In the genomic region with DNA sequence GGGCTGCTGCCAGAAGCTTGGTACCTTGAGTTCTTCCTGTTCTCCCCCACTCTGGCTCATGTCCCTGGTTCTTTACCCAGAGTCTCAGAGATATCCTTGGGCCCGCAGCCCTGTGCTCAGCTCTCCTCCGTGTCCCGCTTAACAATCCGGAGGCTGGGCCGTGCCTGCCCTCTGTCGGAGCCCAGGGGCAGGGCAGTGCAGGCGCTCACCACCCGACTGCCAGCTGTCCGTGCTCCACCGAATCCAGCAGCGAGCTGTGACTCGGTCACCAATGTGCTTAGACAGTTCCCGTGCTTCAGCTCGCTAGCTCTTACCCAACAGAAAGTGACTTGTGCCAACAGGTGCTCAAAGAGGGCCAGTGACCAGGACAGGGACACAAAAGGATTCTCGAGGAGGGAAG, we compare ENCODE assay signal across 8 mouse cellular contexts. TPM values are rescaled to one million over a fixed set of nuclear protein-coding genes. Genes with fewer than 3 reads are reported as not detected.
A peak's percentile ranks its signal among the peaks of the same experiment; 100 is the strongest.
DNase-seq lines count a peak whose midpoint lies in the region; ATAC-seq and TF ChIP-seq lines count a peak whose summit lies in the region.

No protein-coding gene starts in this region.

- no peak overlapping the region for H3K4me3 ChIP-seq in hindbrain, embryonic 14.5 days (replicated peaks; ENCODE audit: low read length)
- H3K4me3 ChIP-seq in limb, embryonic 13.5 days: no peak overlapping the region
- no peak overlapping the region for H3K4me3 ChIP-seq in midbrain, embryonic 12.5 days
- no peak overlapping the region for H3K4me3 ChIP-seq in stomach, postnatal 0 days (ENCODE audit: low read depth, low read length)

- DNase-seq in left cerebral cortex, postnatal 25 days (ENCODE audit: low spot score in 2 of 2): peak; percentile 8 to 24
- no peak for DNase-seq in left cerebral cortex, adult 11 months (ENCODE audit: low spot score)
- peak; percentile 65 for DNase-seq in gastrocnemius, postnatal 10 days
- DNase-seq in hindbrain, embryonic 14.5 days (ENCODE audit: low spot score): peak; percentile 36
- DNase-seq in stomach, postnatal 0 days (ENCODE audit: low spot score): peak; percentile 76

- intact Hi-C loops in left cerebral cortex, postnatal 25 days (cut with DNase I): loop anchor here (10.0 kb wide), 1 partner anchor 118 kb away; no protein-coding TSS in a partner anchor

- no peak overlapping the region for H3K4me2 ChIP-seq in hindbrain, embryonic 14.5 days (replicated peaks)
- peak overlapping the region; percentile 31; the same call in 1 of the 2 replicates for H3K4me2 ChIP-seq in limb, embryonic 13.5 days (replicated peaks)
- H3K4me2 ChIP-seq in midbrain, embryonic 12.5 days (replicated peaks): 0 out of 2 replicates have a peak overlapping the region, but pooled peaks have one; percentile 15
- H3K4me2 ChIP-seq in stomach, postnatal 0 days (replicated peaks; ENCODE audit: low read depth): no peak overlapping the region

- ATAC-seq in common myeloid progenitor, adult 5-6 weeks (replicated peaks; ENCODE audit: low read depth, poor library complexity, severe bottlenecking): peak; percentile 97
- ATAC-seq in hindbrain, embryonic 14.5 days (ENCODE audit: low FRiP score): 0 out of 2 replicates have a peak, but pooled peaks have one; percentile 47
- peak; percentile 80; the same call in 1 of the 2 replicates for ATAC-seq in limb, embryonic 13.5 days (ENCODE audit: low FRiP score, low read depth)
- peak; percentile 80; the same call in 1 of the 2 replicates for ATAC-seq in midbrain, embryonic 12.5 days (ENCODE audit: low FRiP score, low read depth)
- peak; percentile 80 for ATAC-seq in stomach, postnatal 0 days (ENCODE audit: low FRiP score, low TSS enrichment)

- H3K27me3 ChIP-seq in hindbrain, embryonic 14.5 days (ENCODE audit: control insufficient read depth, insufficient read depth, low read length): peaks cover 13% of the 10 kb centered on the region
- peaks cover 38% of the 10 kb centered on the region for H3K27me3 ChIP-seq in limb, embryonic 13.5 days
- H3K27me3 ChIP-seq in midbrain, embryonic 12.5 days: peaks cover 61% of the 10 kb centered on the region
- peaks cover 3% of the 10 kb centered on the region; the same call in 1 of the 2 replicates for H3K27me3 ChIP-seq in stomach, postnatal 0 days (ENCODE audit: control insufficient read depth, insufficient read depth, low read length)

- H3K27ac ChIP-seq in hindbrain, embryonic 14.5 days: no peak overlapping the region
- H3K27ac ChIP-seq in limb, embryonic 13.5 days: no peak overlapping the region
- no peak overlapping the region for H3K27ac ChIP-seq in midbrain, embryonic 12.5 days (replicated peaks)
- H3K27ac ChIP-seq in stomach, postnatal 0 days (replicated peaks): no peak overlapping the region

- TF ChIP-seq EP300 in stomach, postnatal 0 days (optimal IDR thresholded peaks at IDR 0.05): no peak

- 3% methylated on average over 15 of the region's 15 CpGs for WGBS in hindbrain, embryonic 14.5 days
- WGBS in limb, embryonic 13.5 days: 2% methylated on average over 15 of the region's 15 CpGs
- 2% methylated on average over 15 of the region's 15 CpGs for WGBS in midbrain, embryonic 12.5 days
- WGBS in stomach, postnatal 0 days: 5% methylated on average over 15 of the region's 15 CpGs

- H3K9me3 ChIP-seq in hindbrain, embryonic 14.5 days (ENCODE audit: control insufficient read depth, low read length): no peaks in the 10 kb centered on the region
- H3K9me3 ChIP-seq in limb, embryonic 13.5 days: no peaks in the 10 kb centered on the region
- no peaks in the 10 kb centered on the region for H3K9me3 ChIP-seq in midbrain, embryonic 12.5 days
- H3K9me3 ChIP-seq in stomach, postnatal 0 days (ENCODE audit: control insufficient read depth, low read length): no peaks in the 10 kb centered on the region

- H3K9ac ChIP-seq in hindbrain, embryonic 14.5 days: no peak overlapping the region
- H3K9ac ChIP-seq in limb, embryonic 13.5 days: no peak overlapping the region
- H3K9ac ChIP-seq in midbrain, embryonic 12.5 days (replicated peaks): peak overlapping the region; percentile 15; the same call in 1 of the 2 replicates
- H3K9ac ChIP-seq in stomach, postnatal 0 days (ENCODE audit: low read length): no peak overlapping the region

- H3K4me1 ChIP-seq in hindbrain, embryonic 14.5 days (replicated peaks; ENCODE audit: control insufficient read depth, insufficient read depth, low read length): no peaks in the 10 kb centered on the region
- 0 out of 2 replicates have a peak, but pooled peaks cover 5% of the 10 kb centered on the region for H3K4me1 ChIP-seq in limb, embryonic 13.5 days
- no peaks in the 10 kb centered on the region for H3K4me1 ChIP-seq in midbrain, embryonic 12.5 days
- no peaks in the 10 kb centered on the region for H3K4me1 ChIP-seq in stomach, postnatal 0 days (replicated peaks; ENCODE audit: control insufficient read depth, insufficient read depth)

- no peaks in the 10 kb centered on the region for H3K36me3 ChIP-seq in hindbrain, embryonic 14.5 days (replicated peaks; ENCODE audit: control insufficient read depth, insufficient read depth)
- no peaks in the 10 kb centered on the region for H3K36me3 ChIP-seq in limb, embryonic 13.5 days
- no peaks in the 10 kb centered on the region for H3K36me3 ChIP-seq in midbrain, embryonic 12.5 days
- no peaks in the 10 kb centered on the region for H3K36me3 ChIP-seq in stomach, postnatal 0 days (ENCODE audit: control insufficient read depth, insufficient read depth, low read length)

- peak; percentile 86 for TF ChIP-seq CTCF in stomach, postnatal 0 days (IDR thresholded peaks at IDR 0.05; ENCODE audit: low read depth)

RNA-seq across cellular contexts. Expression of a gene that starts 20.5 kb away (rescaled TPM):
- total RNA-seq in left cerebral cortex, postnatal 25 days (2021): not detected
- total RNA-seq in common myeloid progenitor, adult 5-6 weeks (2017): not detected in 2 replicates
- total RNA-seq in gastrocnemius, postnatal 10 days (2021): not detected
- not detected in 2 replicates for polyA plus RNA-seq in hindbrain, embryonic 14.5 days (2014; fragmentation: Nextera tagmentation; extraction: Ambion mirVana)
- polyA plus RNA-seq in limb, embryonic 13.5 days (2015; fragmentation: Nextera tagmentation; extraction: Ambion mirVana): not detected in 2 replicates
- not detected in 2 replicates for polyA plus RNA-seq in midbrain, embryonic 12.5 days (2016; fragmentation: Nextera tagmentation; extraction: Ambion mirVana)
- polyA plus RNA-seq in stomach, postnatal 0 days (2015; fragmentation: Nextera tagmentation; extraction: Ambion mirVana): not detected in 2 replicates

RNA-seq across cellular contexts. Expression of a gene that starts 48.9 kb away (rescaled TPM):
- 1 to 10 TPM; 4.8 to 5.9 TPM for total RNA-seq in left cerebral cortex, postnatal 25 days (2021)
- total RNA-seq in common myeloid progenitor, adult 5-6 weeks (2017): 48.1 and 78.8 TPM in 2 replicates
- 1 to 10 TPM; 5.7 to 6.0 TPM for total RNA-seq in gastrocnemius, postnatal 10 days (2021)
- polyA plus RNA-seq in hindbrain, embryonic 14.5 days (2014; fragmentation: Nextera tagmentation; extraction: Ambion mirVana): 19.1 and 19.2 TPM in 2 replicates
- 11.9 and 12.0 TPM in 2 replicates for polyA plus RNA-seq in limb, embryonic 13.5 days (2015; fragmentation: Nextera tagmentation; extraction: Ambion mirVana)
- 38.7 and 45.5 TPM in 2 replicates for polyA plus RNA-seq in midbrain, embryonic 12.5 days (2016; fragmentation: Nextera tagmentation; extraction: Ambion mirVana)
- polyA plus RNA-seq in stomach, postnatal 0 days (2015; fragmentation: Nextera tagmentation; extraction: Ambion mirVana): 3.3 and 3.4 TPM in 2 replicates

Comparison
In these comparisons a context has a peak if more than half of its experiments do, and no peak if none do; other contexts are left out.
1. ATAC-seq: peak in every context shown above with its lines; median percentile 97 in common myeloid progenitor, adult 5-6 weeks; 80 in limb, embryonic 13.5 days; 80 in midbrain, embryonic 12.5 days; 80 in stomach, postnatal 0 days; 47 in hindbrain, embryonic 14.5 days.
2. H3K4me2 ChIP-seq: peak in limb, embryonic 13.5 days (single experiment) and midbrain, embryonic 12.5 days (single experiment); none in hindbrain, embryonic 14.5 days (single experiment) and stomach, postnatal 0 days (single experiment).